Mouse (Mus musculus) lung, postnatal 0 days (tissue): ENCODE results near the gene Lrrfip1.

Experiments used
- CTCF ChIP-seq: IDR thresholded peaks from 2 replicates; pipeline ENCODE4 v1.5.1; 2016; ENCODE audit warnings: antibody characterized with exemption, mild to moderate bottlenecking
- EP300 ChIP-seq: IDR thresholded peaks from 2 replicates; pipeline ENCODE4 v1.6.1; 2016; ENCODE audit warnings: antibody characterized with exemption, mild to moderate bottlenecking, control low read depth

DNA sequence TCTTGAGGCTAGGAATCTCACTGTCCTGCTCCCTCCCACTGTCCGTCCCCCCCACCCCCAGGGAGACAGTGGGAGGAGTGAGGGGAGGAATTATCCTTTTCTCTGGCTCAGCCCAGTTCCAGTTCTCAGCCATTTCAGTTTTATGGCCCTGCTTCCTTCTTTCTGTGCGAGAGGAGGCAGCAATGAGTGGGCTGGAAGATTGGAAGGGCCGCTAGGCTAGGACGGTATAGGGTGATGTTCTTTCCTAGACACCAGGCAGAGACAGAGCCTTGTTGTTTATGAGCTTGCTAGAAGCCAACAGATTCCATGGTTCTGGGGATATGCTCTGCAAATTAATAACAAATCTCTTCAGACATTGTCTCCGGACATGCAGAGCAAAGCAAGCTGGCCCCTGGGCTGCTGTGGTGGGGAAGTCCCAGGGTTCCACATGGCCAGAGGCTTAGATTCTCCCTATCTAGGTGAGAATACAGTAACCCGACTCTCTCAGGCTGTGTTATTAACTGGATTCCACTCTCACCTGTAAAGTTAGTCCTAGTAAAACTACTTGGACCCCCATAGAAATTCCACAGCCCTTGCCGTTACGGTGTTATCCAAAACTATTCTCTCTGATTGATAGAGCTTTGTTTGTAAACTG, 53.0 kb downstream of the Lrrfip1 start:
- TF ChIP-seq CTCF (peak; percentile 29), EP300 (no peak)
